Mouse (Mus musculus): ENCODE data around the gene Hoxd3. TPM values are rescaled to one million over a fixed set of nuclear protein-coding genes. Genes with fewer than 3 reads are reported as not detected.

The Hoxd3 gene
- polyA plus RNA-seq, 1 experiment from 2014 or later, result 1.9 TPM

GRCm38 (mm10) chr2:74688795-74689573 lies 22.7 kb upstream of the Hoxd3 start:
- ATAC-seq (ENCODE audit: insufficient number of reproducible peaks, low FRiP score, low TSS enrichment, low read depth), result no peak
- 5% methylated on average over 12 of the region's 12 CpGs for WGBS
- H3K4me3 ChIP-seq (replicated peaks), result no peak overlapping the region
- H3K27ac ChIP-seq (replicated peaks), result no peak overlapping the region
- no peaks in the 10 kb centered on the region for H3K36me3 ChIP-seq
- no peaks in the 10 kb centered on the region for H3K9me3 ChIP-seq (replicated peaks)
- H3K9ac ChIP-seq, result no peak overlapping the region
- H3K27me3 ChIP-seq, result peaks cover 92% of the 10 kb centered on the region
- no peak overlapping the region for H3K4me2 ChIP-seq (replicated peaks)
- H3K4me1 ChIP-seq, result no peaks in the 10 kb centered on the region

GRCm38 (mm10) chr2:74689574-74690337 lies 22.0 kb upstream of the Hoxd3 start:
- H3K27me3 ChIP-seq, result peaks cover 92% of the 10 kb centered on the region
- 3% methylated on average over 24 of the region's 24 CpGs for WGBS
- no peak overlapping the region for H3K27ac ChIP-seq (replicated peaks)
- H3K9me3 ChIP-seq (replicated peaks), result no peaks in the 10 kb centered on the region
- H3K36me3 ChIP-seq, result no peaks in the 10 kb centered on the region
- no peak overlapping the region for H3K9ac ChIP-seq
- no peaks in the 10 kb centered on the region for H3K4me1 ChIP-seq
- no peak for ATAC-seq (ENCODE audit: insufficient number of reproducible peaks, low FRiP score, low TSS enrichment, low read depth)
- no peak overlapping the region for H3K4me3 ChIP-seq (replicated peaks)
- no peak overlapping the region for H3K4me2 ChIP-seq (replicated peaks)

- no peak overlapping the region for H3K27ac ChIP-seq (replicated peaks)
- H3K4me3 ChIP-seq (replicated peaks), result no peak overlapping the region
- WGBS, result 10% methylated on average over 8 of the region's 8 CpGs
- no peaks in the 10 kb centered on the region for H3K9me3 ChIP-seq (replicated peaks)
- no peaks in the 10 kb centered on the region for H3K4me1 ChIP-seq
- no peak overlapping the region for H3K4me2 ChIP-seq (replicated peaks)
- H3K9ac ChIP-seq, result no peak overlapping the region
- no peaks in the 10 kb centered on the region for H3K36me3 ChIP-seq
- no peak for ATAC-seq (ENCODE audit: insufficient number of reproducible peaks, low FRiP score, low TSS enrichment, low read depth)
- peaks cover 92% of the 10 kb centered on the region for H3K27me3 ChIP-seq
These were observed 21.4 kb upstream of the Hoxd3 start for GRCm38 (mm10) chr2:74690338-74690716.

GRCm38 (mm10) chr2:74691022-74691951 lies 20.4 kb upstream of the Hoxd3 start, which contains the start of gene Hoxd10:
Hoxd10 (plus strand) TSS chr2:74691924.
- Histone ChIP-seq H3K9me3 (replicated peaks) (no peaks in the 10 kb centered on the region), H3K4me1 (no peaks in the 10 kb centered on the region), H3K4me2 (replicated peaks) (no peak within 1 kb of the TSS; the same call in 1 of the 2 replicates), H3K9ac (no peak within 1 kb of the TSS), H3K27me3 (peaks cover 94% of the 10 kb centered on the region), H3K27ac (replicated peaks) (no peak within 1 kb of the TSS), H3K4me3 (replicated peaks) (peak within 1 kb of the TSS; percentile 16; the same call in 1 of the 2 replicates), H3K36me3 (no peaks in the 10 kb centered on the region)
- under 1% methylated on average over 56 of the region's 56 CpGs for WGBS
- ATAC-seq (ENCODE audit: insufficient number of reproducible peaks, low FRiP score, low TSS enrichment, low read depth), result no peak

- no peak overlapping the region for H3K27ac ChIP-seq (replicated peaks)
- H3K9me3 ChIP-seq (replicated peaks), result no peaks in the 10 kb centered on the region
- ATAC-seq (ENCODE audit: insufficient number of reproducible peaks, low FRiP score, low TSS enrichment, low read depth), result no peak
- no peaks in the 10 kb centered on the region for H3K4me1 ChIP-seq
- H3K4me2 ChIP-seq (replicated peaks), result no peak overlapping the region
- 3% methylated on average over 35 of the region's 35 CpGs for WGBS
- no peak overlapping the region for H3K9ac ChIP-seq
- H3K4me3 ChIP-seq (replicated peaks), result 0 out of 2 replicates have a peak overlapping the region, but pooled peaks have one; percentile 7
- H3K27me3 ChIP-seq, result peaks cover 94% of the 10 kb centered on the region
- no peaks in the 10 kb centered on the region for H3K36me3 ChIP-seq
These were observed 19.5 kb upstream of the Hoxd3 start for GRCm38 (mm10) chr2:74691995-74692807.

GRCm38 (mm10) chr2:74692808-74693431 lies 18.8 kb upstream of the Hoxd3 start:
- Histone ChIP-seq H3K4me2 (replicated peaks) (no peak overlapping the region), H3K4me1 (peaks cover 5% of the 10 kb centered on the region), H3K4me3 (replicated peaks) (no peak overlapping the region), H3K27me3 (peaks cover 94% of the 10 kb centered on the region), H3K36me3 (no peaks in the 10 kb centered on the region), H3K27ac (replicated peaks) (no peak overlapping the region), H3K9ac (no peak overlapping the region), H3K9me3 (replicated peaks) (no peaks in the 10 kb centered on the region)
- 2% methylated on average over 20 of the region's 20 CpGs for WGBS
- no peak for ATAC-seq (ENCODE audit: insufficient number of reproducible peaks, low FRiP score, low TSS enrichment, low read depth)

- Histone ChIP-seq H3K4me1 (peaks cover 11% of the 10 kb centered on the region), H3K9ac (no peak overlapping the region), H3K4me2 (replicated peaks) (no peak overlapping the region), H3K9me3 (replicated peaks) (no peaks in the 10 kb centered on the region), H3K27ac (replicated peaks) (no peak overlapping the region), H3K36me3 (no peaks in the 10 kb centered on the region), H3K27me3 (peaks cover 94% of the 10 kb centered on the region), H3K4me3 (replicated peaks) (no peak overlapping the region)
- 5% methylated on average over 4 of the region's 4 CpGs for WGBS
- no peak for ATAC-seq (ENCODE audit: insufficient number of reproducible peaks, low FRiP score, low TSS enrichment, low read depth)
These were observed 18.3 kb upstream of the Hoxd3 start for GRCm38 (mm10) chr2:74693432-74693827.

GRCm38 (mm10) chr2:74694066-74694465 lies 17.7 kb upstream of the Hoxd3 start:
- ATAC-seq (ENCODE audit: insufficient number of reproducible peaks, low FRiP score, low TSS enrichment, low read depth), result no peak
- Histone ChIP-seq H3K27me3 (peaks cover 94% of the 10 kb centered on the region), H3K4me2 (replicated peaks) (no peak overlapping the region), H3K4me3 (replicated peaks) (no peak overlapping the region), H3K9ac (no peak overlapping the region), H3K9me3 (replicated peaks) (no peaks in the 10 kb centered on the region), H3K27ac (replicated peaks) (no peak overlapping the region), H3K4me1 (peaks cover 15% of the 10 kb centered on the region), H3K36me3 (no peaks in the 10 kb centered on the region)
- 3% methylated on average over 16 of the region's 16 CpGs for WGBS

- Histone ChIP-seq H3K9ac (no peak overlapping the region), H3K27ac (replicated peaks) (no peak overlapping the region), H3K4me1 (peaks cover 15% of the 10 kb centered on the region), H3K4me2 (replicated peaks) (no peak overlapping the region), H3K4me3 (replicated peaks) (no peak overlapping the region), H3K9me3 (replicated peaks) (no peaks in the 10 kb centered on the region), H3K27me3 (peaks cover 96% of the 10 kb centered on the region), H3K36me3 (no peaks in the 10 kb centered on the region)
- ATAC-seq (ENCODE audit: insufficient number of reproducible peaks, low FRiP score, low TSS enrichment, low read depth), result no peak
- 12% methylated on average over 1 of the region's 1 CpGs for WGBS
These were observed 16.3 kb upstream of the Hoxd3 start for GRCm38 (mm10) chr2:74695383-74695782.

GRCm38 (mm10) chr2:74695813-74696430 lies 15.8 kb upstream of the Hoxd3 start:
- no peak for ATAC-seq (ENCODE audit: insufficient number of reproducible peaks, low FRiP score, low TSS enrichment, low read depth)
- WGBS, result 8% methylated on average over 7 of the region's 7 CpGs
- Histone ChIP-seq H3K27me3 (peaks cover 100% of the 10 kb centered on the region), H3K27ac (replicated peaks) (no peak overlapping the region), H3K4me3 (replicated peaks) (no peak overlapping the region), H3K9me3 (replicated peaks) (no peaks in the 10 kb centered on the region), H3K4me2 (replicated peaks) (no peak overlapping the region), H3K9ac (no peak overlapping the region), H3K4me1 (peaks cover 15% of the 10 kb centered on the region), H3K36me3 (no peaks in the 10 kb centered on the region)

Data from embryonic facial prominence, embryonic 15.5 days (tissue).